Mouse (Mus musculus) B cell, adult 2 months (primary cell): ENCODE data around the gene Smpdl3a.
A peak's percentile ranks its signal among the peaks of the same experiment; 100 is the strongest.

Experiments
- DNase-seq, 2 experiments: peaks; one replicate each; pipeline ENCODE4 v3.0.0; 2022

The Smpdl3a gene

DNA sequence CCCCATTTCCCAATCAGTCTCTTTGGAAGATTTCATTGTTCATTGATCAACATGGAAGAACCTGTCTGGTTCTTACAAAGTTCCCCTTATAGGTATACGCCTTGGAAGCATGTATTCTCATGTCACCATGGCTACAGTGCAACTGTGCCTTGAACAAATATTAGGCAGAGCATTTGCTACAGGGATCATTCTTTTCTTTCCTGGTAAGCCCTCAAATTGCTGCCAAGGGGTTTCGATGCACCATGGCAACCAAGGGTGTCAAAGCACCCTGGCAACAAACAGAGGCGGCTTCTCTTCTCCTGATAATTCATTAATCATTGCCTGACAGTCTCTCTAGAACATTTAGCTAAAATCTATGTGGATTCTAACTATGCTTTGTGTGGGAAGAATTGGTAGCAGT lies 28.3 kb downstream of the Smpdl3a start:
- no peak for DNase-seq

GRCm38 (mm10) chr10:57828649-57829048 lies 34.5 kb downstream of the Smpdl3a start:
- no peak for DNase-seq

GRCm38 (mm10) chr10:57829621-57830020 lies 35.5 kb downstream of the Smpdl3a start:
- no peak for DNase-seq

DNA sequence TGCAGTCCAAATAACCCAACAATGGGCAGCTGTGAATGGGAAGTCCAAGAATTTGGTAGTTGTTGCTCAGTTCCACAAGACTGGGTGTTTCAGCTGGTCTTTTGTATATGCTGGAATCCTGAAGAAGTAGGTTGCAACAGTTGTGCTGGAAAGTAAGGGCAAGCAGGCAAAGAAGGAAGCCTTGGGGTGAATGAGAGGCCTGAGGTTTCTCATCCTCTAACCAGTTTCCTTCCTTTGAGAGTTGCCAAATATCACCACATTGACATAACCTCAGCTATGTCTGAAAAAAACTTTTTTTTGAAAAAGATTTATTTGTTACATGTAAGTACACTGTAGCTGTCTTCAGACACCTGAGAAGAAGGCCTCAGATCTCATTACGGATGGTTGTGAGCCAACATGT lies 41.0 kb downstream of the Smpdl3a start:
- no peak for DNase-seq

GRCm38 (mm10) chr10:57835982-57836381 lies 41.8 kb downstream of the Smpdl3a start:
- DNase-seq, result no peak

DNA sequence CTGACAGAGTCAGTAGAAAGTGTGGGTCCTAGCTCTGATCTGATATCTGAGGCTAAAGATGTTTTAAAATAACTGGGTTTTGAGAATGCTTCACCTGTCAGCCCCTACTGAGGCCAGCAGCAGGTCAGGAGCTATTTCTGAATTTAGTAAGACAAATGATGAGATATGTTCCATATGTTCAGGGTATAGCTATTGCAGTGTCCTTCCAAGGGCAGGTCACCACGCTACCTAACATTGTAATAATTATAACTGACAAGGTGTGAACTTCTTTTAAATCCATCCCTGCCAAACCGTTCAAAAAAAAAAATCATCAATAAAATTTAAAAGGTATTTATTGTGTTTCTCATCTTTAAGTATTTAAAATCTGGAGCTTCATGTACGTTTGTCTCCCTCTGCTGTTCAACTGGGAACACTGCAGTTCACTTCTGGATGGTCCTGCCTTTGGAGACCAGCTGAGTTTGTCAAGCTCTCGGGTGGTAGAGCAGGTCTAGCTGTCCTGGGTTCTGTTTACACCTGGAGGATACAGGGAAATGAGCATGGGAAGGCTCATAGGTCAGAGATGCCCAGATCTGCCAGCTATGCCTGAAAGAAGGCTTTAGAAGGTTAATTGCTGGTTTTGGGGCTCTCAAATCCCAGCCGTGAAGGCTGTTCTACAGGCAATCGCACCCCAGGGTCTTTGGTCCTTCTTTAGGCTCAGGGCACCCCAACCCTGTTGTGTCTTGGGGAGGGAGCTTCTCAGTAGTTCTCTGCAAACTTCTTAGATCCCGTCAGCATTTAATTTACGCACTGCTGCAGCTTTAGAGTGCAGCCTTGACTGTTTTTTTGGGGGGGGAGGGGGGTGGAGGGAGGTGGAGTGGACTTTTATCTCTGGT lies 47.7 kb downstream of the Smpdl3a start:
- peak; percentile 73 to 74 for DNase-seq

- peak; percentile 37 to 41 for DNase-seq
These were observed 54.0 kb downstream of the Smpdl3a start for GRCm38 (mm10) chr10:57847916-57848682.
